Mouse (Mus musculus): Measurements from ENCODE around the gene Lrrc61.

Lrrc61 gene

GRCm38 (mm10) chr6:48554280-48555103 is at the start of gene Lrrc61:
Gene Lrrc61, plus strand, starts transcription at chr6:48554796.
- no peak; the same call in 1 of the 2 replicates for TF ChIP-seq GATA4 (IDR thresholded peaks at IDR 0.05; ENCODE audit: insufficient replicate concordance, low read length)

- TF ChIP-seq GATA4 (IDR thresholded peaks at IDR 0.05; ENCODE audit: insufficient replicate concordance, low read length) = no peak
Measured at GRCm38 (mm10) chr6:48508087-48508486, 46.5 kb upstream of the Lrrc61 start.

DNA sequence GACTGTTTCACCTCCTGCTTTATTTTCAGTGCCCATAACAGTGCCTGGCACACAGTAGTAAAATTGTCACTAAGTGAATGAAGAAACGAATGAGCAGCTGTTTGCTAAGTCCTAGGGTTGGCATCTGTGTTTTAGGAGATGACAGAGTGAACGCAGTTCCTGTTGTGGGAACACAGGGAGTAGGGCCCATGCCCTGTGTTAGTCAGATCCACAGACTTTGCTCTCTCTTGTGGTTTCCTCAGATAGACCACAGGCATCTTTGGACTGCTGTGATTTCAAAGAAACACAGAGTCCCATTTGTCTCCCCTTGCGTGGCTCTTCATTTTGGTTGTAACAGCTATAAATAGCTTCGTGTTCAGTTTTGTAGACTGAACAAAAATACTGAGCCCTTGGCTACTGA is 44.2 kb upstream of the Lrrc61 start:
- TF ChIP-seq GATA4 (IDR thresholded peaks at IDR 0.05; ENCODE audit: insufficient replicate concordance, low read length) = no peak

GRCm38 (mm10) chr6:48511861-48512260 is 42.7 kb upstream of the Lrrc61 start:
- TF ChIP-seq GATA4 (IDR thresholded peaks at IDR 0.05; ENCODE audit: insufficient replicate concordance, low read length) = no peak

- TF ChIP-seq GATA4 (IDR thresholded peaks at IDR 0.05; ENCODE audit: insufficient replicate concordance, low read length) = no peak
Measured at GRCm38 (mm10) chr6:48527901-48528300, 26.7 kb upstream of the Lrrc61 start.

GRCm38 (mm10) chr6:48529261-48529660 is 25.3 kb upstream of the Lrrc61 start:
- no peak for TF ChIP-seq GATA4 (IDR thresholded peaks at IDR 0.05; ENCODE audit: insufficient replicate concordance, low read length)

- no peak for TF ChIP-seq GATA4 (IDR thresholded peaks at IDR 0.05; ENCODE audit: insufficient replicate concordance, low read length)
Measured at GRCm38 (mm10) chr6:48529871-48530440, 24.6 kb upstream of the Lrrc61 start.

GRCm38 (mm10) chr6:48530862-48531261 is 23.7 kb upstream of the Lrrc61 start:
- TF ChIP-seq GATA4 (IDR thresholded peaks at IDR 0.05; ENCODE audit: insufficient replicate concordance, low read length) = no peak

GRCm38 (mm10) chr6:48533475-48533874 is 21.1 kb upstream of the Lrrc61 start:
- TF ChIP-seq GATA4 (IDR thresholded peaks at IDR 0.05; ENCODE audit: insufficient replicate concordance, low read length) = no peak

DNA sequence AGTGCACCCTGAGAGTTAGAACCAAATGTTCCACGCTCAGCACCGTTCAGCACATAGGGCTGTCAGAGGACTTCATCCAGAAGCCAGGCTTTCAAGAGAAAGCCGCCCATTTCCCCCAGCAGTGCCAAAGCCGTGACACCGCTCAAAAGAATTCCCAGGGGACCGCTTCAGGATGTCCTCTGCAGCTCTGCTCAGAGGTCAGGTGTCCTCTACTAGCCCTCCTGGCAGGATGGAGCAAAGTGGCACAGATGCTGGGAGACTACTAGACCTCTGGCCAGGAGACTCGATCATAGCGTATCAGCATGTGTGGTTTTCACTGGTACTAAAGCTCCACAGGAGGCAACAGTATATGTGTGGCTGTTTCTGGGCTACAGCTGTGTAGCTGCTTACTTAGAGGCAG is 19.7 kb upstream of the Lrrc61 start:
- TF ChIP-seq GATA4 (IDR thresholded peaks at IDR 0.05; ENCODE audit: insufficient replicate concordance, low read length) = no peak

DNA sequence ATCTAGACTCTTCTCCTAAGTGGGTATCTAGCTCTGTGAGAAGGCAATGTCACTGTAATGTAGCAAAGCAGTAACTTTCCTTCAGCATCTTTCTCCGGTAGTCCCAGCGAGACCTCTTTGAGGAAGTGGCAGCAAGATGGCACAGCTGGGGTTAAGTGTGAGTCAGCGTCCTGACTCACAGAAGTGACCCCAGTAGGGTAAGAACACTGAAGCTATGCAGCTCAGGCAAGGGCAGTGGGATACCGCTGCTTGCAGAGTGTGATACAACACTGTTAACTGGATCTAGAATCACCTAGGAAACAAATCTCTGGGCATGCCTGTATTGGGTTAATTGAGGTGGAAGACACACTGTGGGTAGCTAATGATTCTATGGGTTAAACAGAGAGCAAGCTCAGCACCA is 18.5 kb upstream of the Lrrc61 start:
- TF ChIP-seq GATA4 (IDR thresholded peaks at IDR 0.05; ENCODE audit: insufficient replicate concordance, low read length) = no peak

- TF ChIP-seq GATA4 (IDR thresholded peaks at IDR 0.05; ENCODE audit: insufficient replicate concordance, low read length) = peak; percentile 30; the same call in 1 of the 2 replicates
Measured at GRCm38 (mm10) chr6:48537105-48537954, 17.3 kb upstream of the Lrrc61 start, which contains the start of gene Atp6v0e2. Gene Atp6v0e2, plus strand, starts transcription at chr6:48537615.

- no peak for TF ChIP-seq GATA4 (IDR thresholded peaks at IDR 0.05; ENCODE audit: insufficient replicate concordance, low read length)
Measured at GRCm38 (mm10) chr6:48538841-48539737, 15.5 kb upstream of the Lrrc61 start.

- no peak for TF ChIP-seq GATA4 (IDR thresholded peaks at IDR 0.05; ENCODE audit: insufficient replicate concordance, low read length)
Measured at GRCm38 (mm10) chr6:48539860-48540259, 14.7 kb upstream of the Lrrc61 start.

DNA sequence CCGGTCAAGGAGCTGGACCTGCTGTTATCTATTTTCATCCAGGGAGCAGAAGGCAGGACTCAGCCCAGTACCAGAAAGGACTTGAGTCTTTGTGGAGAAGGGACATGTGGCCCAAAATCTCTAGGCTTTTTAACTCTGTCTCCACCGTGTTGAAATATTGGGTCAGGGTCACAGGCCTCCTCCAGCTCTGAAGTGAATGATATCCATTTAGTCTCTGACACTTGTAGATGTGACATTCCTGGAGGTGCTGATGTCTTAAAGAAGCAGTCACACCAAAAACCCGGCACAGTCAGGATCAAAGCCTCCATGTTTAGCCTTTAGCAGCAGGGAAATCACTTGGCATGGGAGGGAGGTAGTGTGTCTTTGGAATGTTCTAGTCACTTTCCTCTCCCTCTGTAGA is 13.9 kb upstream of the Lrrc61 start:
- no peak for TF ChIP-seq GATA4 (IDR thresholded peaks at IDR 0.05; ENCODE audit: insufficient replicate concordance, low read length)

All from liver, adult (tissue).